Mouse (Mus musculus): ENCODE measurements around the gene Kl.

DNA sequence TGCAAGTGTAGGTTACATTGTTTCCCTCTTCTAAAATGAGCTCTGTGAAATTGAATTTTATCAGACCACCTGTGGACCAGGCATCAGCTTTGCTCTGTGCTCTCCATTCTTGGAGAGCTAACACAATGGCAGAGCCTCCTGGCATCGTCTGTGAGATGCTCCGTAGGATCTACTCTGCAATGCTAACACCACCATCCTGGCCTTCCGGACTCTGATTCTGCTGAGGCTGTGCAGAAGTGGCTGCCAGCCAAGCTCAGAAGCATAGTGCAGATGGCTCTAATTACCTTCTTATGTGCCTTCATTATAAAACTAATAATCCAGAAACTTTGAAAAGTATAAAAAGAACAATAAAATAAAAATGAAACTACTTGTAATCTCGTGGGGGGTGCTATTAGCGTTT is 16.2 kb upstream of the Kl start:
- TF ChIP-seq CTCF (IDR thresholded peaks at IDR 0.05; ENCODE audit: extremely low read depth, insufficient read length, insufficient replicate concordance, low read depth, low read length): no peak
- no peak for TF ChIP-seq POLR2A (IDR thresholded peaks at IDR 0.05; ENCODE audit: low read depth, low read length)

Data from small intestine, adult 2 months (tissue).